Mouse (Mus musculus): ENCODE measurements at regions not wholly inside any gene's neighbourhood (a gene's known extent, or its start where the extent isn't known, plus 50 kb on each side); places are given as distances from the start of the nearest gene placed in this dataset.

DNA sequence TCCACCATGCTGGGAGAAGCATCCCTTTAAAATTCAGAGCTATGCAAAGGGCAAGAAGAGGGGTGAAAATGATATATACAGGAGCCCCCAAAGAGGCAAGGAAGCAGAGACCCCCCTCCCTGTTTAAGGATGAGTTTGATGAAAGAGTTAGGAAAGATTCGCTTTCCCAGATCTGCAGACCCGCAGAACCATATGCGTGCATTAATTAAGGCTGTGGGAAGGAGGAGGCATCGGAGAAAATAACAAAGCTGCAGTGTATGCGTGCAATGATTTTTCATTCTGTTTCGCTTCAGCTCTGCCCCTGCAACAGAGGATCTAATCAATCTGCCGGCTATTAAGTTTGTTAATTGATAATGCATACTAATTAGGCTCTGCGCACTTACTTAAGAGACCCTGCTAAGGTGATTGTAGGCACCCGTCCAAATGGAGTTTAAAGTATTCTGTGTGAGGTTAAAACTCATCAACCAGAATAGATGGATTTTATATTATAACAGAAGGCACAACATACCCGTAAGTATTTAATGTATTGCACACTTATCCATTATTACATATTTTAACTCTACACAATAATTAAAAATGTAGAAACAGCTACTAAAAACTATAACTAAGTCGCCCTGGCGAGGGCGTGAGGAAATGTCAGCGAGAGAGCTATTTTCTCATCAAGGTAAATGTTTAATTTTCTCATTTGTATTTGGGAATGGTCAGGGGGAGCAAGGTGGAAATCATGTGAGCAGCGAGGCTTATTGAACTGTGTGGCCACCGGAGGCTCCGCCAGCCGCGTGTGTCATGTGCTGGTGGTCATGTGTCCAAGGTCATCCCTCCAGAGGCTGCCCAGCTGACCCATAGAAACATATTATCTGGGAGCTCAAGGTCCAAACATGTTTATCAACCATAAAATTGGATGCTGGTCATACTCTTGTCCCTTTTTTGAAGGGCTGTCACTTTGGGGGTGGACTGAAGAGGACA, 143.2 kb upstream of the Tbca start:
- TF ChIP-seq CTCF (IDR thresholded peaks at IDR 0.05; ENCODE audit: low read depth) (no peak), EP300 (IDR thresholded peaks at IDR 0.05; ENCODE audit: low read depth) (no peak)
